Mouse (Mus musculus): ENCODE data around the gene Musk. TPM values are rescaled to one million over a fixed set of nuclear protein-coding genes. Genes with fewer than 3 reads are reported as not detected.
"Not testable (repeated sequence)": the region's sequence is repeated elsewhere in the genome, so short reads cannot be mapped to it uniquely, and the experiment has no call there.

Gene Musk
- polyA plus RNA-seq (2015; fragmentation: Nextera tagmentation; extraction: Ambion mirVana) = 0.09 and 0.25 TPM in 2 replicates

DNA sequence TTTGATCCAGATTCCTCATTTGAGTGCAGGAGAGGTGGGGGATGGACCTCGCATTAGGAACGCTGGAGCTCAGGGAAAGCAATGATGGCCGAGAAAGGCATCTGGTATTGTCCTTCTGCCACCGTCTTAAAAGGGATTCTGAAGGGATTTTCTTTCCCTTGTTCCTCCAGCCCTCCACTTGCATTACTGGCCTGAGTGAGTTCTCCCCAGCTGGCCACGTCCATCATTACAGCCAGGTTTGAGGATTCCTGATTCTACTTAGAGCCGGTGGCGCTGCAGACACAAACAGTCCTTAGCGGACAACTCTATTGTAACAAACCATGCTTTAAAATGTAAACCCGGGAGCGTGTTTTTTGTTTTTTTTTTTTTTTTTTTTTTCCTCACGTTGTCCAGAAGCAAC is at the start of gene Musk:
TSS of gene Musk (plus strand) at position 274 of the 400 bp plus-strand sequence.
- Histone ChIP-seq H3K4me2 (no peak within 1 kb of the TSS), H3K4me1 (replicated peaks) (no peaks in the 10 kb centered on the region), H3K9me3 (no peaks in the 10 kb centered on the region), H3K27ac (no peak within 1 kb of the TSS), H3K36me3 (no peaks in the 10 kb centered on the region), H3K27me3 (no peaks in the 10 kb centered on the region), H3K9ac (no peak within 1 kb of the TSS), H3K4me3 (no peak within 1 kb of the TSS)
- WGBS = 80% methylated on average over 11 of the region's 11 CpGs
- ATAC-seq (ENCODE audit: low FRiP score) = no peak

DNA sequence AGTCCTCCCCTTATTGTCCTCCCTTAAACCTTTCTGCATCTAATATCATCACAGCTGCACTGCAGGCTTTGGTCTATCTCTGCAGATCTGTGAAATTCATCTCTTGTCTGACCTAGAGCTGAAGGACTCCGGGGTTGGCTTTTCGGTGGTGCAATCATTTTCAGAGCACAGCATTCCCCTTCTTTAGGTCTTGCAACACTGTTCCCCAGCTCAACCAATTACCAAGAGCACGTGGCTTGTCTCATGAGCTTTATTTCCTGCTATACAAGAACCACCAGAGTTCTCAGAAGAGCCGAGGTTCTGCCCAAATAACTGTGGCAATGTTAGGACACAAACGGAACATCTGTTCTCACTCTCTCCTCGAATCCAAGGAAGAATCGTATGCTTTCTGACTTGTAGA is 45.3 kb upstream of the Musk start:
- no peak for ATAC-seq (ENCODE audit: low FRiP score)
- Histone ChIP-seq H3K27me3 (no peaks in the 10 kb centered on the region), H3K27ac (no peak overlapping the region), H3K4me1 (replicated peaks) (no peaks in the 10 kb centered on the region), H3K4me2 (no peak overlapping the region), H3K9ac (no peak overlapping the region), H3K4me3 (no peak overlapping the region), H3K36me3 (no peaks in the 10 kb centered on the region), H3K9me3 (no peaks in the 10 kb centered on the region)
- WGBS = 84% methylated on average over 7 of the region's 7 CpGs

GRCm38 (mm10) chr4:58245544-58245943 is 40.2 kb upstream of the Musk start:
- no peak overlapping the region for H3K4me3 ChIP-seq
- no peaks in the 10 kb centered on the region for H3K36me3 ChIP-seq
- ATAC-seq (ENCODE audit: low FRiP score) = no peak
- H3K4me1 ChIP-seq (replicated peaks) = no peaks in the 10 kb centered on the region
- no peak overlapping the region for H3K4me2 ChIP-seq
- WGBS = 100% methylated on average over 1 of the region's 1 CpGs
- H3K27ac ChIP-seq = no peak overlapping the region
- H3K27me3 ChIP-seq = no peaks in the 10 kb centered on the region
- H3K9ac ChIP-seq = no peak overlapping the region
- H3K9me3 ChIP-seq = no peaks in the 10 kb centered on the region

- Histone ChIP-seq H3K4me3 (no peak overlapping the region), H3K36me3 (no peaks in the 10 kb centered on the region), H3K9ac (no peak overlapping the region), H3K9me3 (no peaks in the 10 kb centered on the region), H3K4me2 (no peak overlapping the region), H3K27me3 (no peaks in the 10 kb centered on the region), H3K4me1 (replicated peaks) (no peaks in the 10 kb centered on the region), H3K27ac (no peak overlapping the region)
- WGBS = 91% methylated on average over 3 of the region's 3 CpGs
- ATAC-seq (ENCODE audit: low FRiP score) = no peak
Observed at GRCm38 (mm10) chr4:58252381-58252780, 33.4 kb upstream of the Musk start.

DNA sequence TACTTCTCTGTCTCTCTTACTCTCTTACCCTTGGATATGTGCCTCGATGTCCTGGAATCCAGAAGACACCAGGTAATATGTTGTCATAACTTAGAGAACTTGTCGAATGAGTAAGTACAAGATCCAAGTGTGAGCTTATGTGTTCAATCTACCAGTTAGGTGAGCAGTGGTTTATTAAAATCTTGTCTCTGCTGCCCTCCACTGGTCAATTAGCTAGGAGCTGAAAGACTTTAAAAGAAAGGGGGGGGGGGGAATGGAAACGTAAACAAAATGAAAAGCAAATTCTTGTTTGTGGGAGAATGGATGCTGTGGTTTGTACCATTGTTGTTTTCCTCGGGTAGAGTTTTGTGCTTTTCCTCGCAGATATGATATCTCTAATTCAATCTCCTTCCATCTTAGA is 32.4 kb upstream of the Musk start:
- H3K27ac ChIP-seq = no peak overlapping the region
- H3K36me3 ChIP-seq = no peaks in the 10 kb centered on the region
- WGBS = 39% methylated on average over 5 of the region's 5 CpGs
- H3K4me2 ChIP-seq = no peak overlapping the region
- ATAC-seq (ENCODE audit: low FRiP score) = no peak
- H3K9ac ChIP-seq = no peak overlapping the region
- H3K4me3 ChIP-seq = no peak overlapping the region
- H3K9me3 ChIP-seq = no peaks in the 10 kb centered on the region
- no peaks in the 10 kb centered on the region for H3K4me1 ChIP-seq (replicated peaks)
- no peaks in the 10 kb centered on the region for H3K27me3 ChIP-seq

DNA sequence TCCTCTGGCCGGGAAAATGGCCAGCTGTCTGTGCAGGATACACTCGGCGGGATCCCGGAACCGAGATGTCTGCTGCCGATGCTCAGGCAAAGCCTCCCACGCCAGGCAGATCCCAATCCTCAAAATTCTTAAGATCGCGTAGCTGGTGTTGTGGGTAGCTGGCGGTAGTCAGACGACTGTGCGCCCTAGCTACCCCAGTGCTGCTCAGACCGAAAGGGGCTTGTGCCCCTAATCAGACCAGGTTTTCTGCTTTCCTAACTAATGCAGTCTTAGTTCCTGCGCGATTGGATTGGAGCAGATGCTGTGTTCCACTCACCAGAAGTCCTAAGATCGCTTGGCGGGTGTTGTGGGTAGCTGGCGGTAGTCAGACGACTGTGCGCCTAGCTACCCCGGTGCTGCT is 25.0 kb upstream of the Musk start:
- not testable (repeated sequence) for H3K4me1 ChIP-seq (replicated peaks); H3K36me3 ChIP-seq; ATAC-seq (ENCODE audit: low FRiP score); H3K4me3 ChIP-seq; H3K4me2 ChIP-seq; H3K9me3 ChIP-seq; H3K27ac ChIP-seq; H3K9ac ChIP-seq; H3K27me3 ChIP-seq
- WGBS = 94% methylated on average over 21 of the region's 21 CpGs

DNA sequence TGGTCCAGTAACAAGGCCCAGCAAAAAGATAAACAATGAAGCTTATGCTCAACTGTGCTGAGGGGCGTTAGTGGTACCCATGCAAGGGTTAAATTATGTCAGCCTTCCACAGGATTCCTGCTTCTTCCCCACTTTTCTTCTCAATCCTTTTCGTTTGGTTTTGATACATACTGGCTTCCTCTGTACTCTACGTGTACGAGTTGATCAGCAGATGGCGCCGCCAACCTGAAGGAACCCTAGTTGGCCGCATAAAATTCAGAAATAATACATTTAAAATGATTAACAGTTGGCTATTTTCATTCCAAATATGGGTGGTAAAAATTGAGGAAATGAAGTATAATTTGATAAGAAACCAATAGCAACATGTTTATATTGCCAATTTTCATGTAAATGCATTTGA is 19.5 kb upstream of the Musk start:
- no peak overlapping the region for H3K4me3 ChIP-seq
- H3K36me3 ChIP-seq = no peaks in the 10 kb centered on the region
- no peak overlapping the region for H3K27ac ChIP-seq
- ATAC-seq (ENCODE audit: low FRiP score) = no peak
- H3K27me3 ChIP-seq = no peaks in the 10 kb centered on the region
- no peak overlapping the region for H3K4me2 ChIP-seq
- 63% methylated on average over 7 of the region's 7 CpGs for whole genome bisulfite sequencing
- H3K9ac ChIP-seq = no peak overlapping the region
- no peaks in the 10 kb centered on the region for H3K9me3 ChIP-seq
- no peaks in the 10 kb centered on the region for H3K4me1 ChIP-seq (replicated peaks)

GRCm38 (mm10) chr4:58268897-58269542 is 16.7 kb upstream of the Musk start:
- Histone ChIP-seq H3K4me2 (no peak overlapping the region), H3K36me3 (no peaks in the 10 kb centered on the region), H3K4me3 (no peak overlapping the region), H3K9ac (no peak overlapping the region), H3K27ac (no peak overlapping the region), H3K27me3 (no peaks in the 10 kb centered on the region), H3K4me1 (replicated peaks) (no peaks in the 10 kb centered on the region), H3K9me3 (no peaks in the 10 kb centered on the region)
- ATAC-seq (ENCODE audit: low FRiP score) = no peak
- 84% methylated on average over 4 of the region's 4 CpGs for WGBS

DNA sequence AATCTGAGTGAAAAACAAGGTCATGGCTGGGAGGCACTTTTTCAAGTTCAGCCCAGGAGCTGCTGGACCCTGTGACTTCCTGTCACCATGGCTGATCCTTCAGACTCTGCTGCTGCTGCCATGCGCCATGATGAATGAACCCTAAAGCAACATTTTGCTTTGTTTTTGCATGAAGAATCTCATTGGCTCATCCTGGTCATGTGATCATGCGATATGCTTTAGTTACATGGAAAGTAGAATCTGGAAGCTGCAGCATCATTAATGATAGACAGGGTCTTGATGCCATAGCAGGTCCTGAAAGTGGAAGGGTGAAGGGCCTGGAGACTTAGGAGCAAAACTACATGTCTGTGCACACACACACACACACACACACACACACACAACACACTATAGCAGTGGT is 15.8 kb upstream of the Musk start:
- Histone ChIP-seq H3K4me2 (no peak overlapping the region), H3K4me3 (no peak overlapping the region), H3K9ac (no peak overlapping the region), H3K9me3 (no peaks in the 10 kb centered on the region), H3K27ac (no peak overlapping the region), H3K36me3 (no peaks in the 10 kb centered on the region), H3K27me3 (no peaks in the 10 kb centered on the region), H3K4me1 (replicated peaks) (no peaks in the 10 kb centered on the region)
- WGBS = 95% methylated on average over 2 of the region's 2 CpGs
- ATAC-seq (ENCODE audit: low FRiP score) = no peak

GRCm38 (mm10) chr4:58270956-58271355 is 14.8 kb upstream of the Musk start:
- 88% methylated on average over 1 of the region's 1 CpGs for WGBS
- no peak overlapping the region for H3K4me3 ChIP-seq
- no peaks in the 10 kb centered on the region for H3K27me3 ChIP-seq
- no peaks in the 10 kb centered on the region for H3K9me3 ChIP-seq
- ATAC-seq (ENCODE audit: low FRiP score) = no peak
- H3K36me3 ChIP-seq = no peaks in the 10 kb centered on the region
- no peak overlapping the region for H3K4me2 ChIP-seq
- no peak overlapping the region for H3K27ac ChIP-seq
- no peak overlapping the region for H3K9ac ChIP-seq
- H3K4me1 ChIP-seq (replicated peaks) = no peaks in the 10 kb centered on the region

DNA sequence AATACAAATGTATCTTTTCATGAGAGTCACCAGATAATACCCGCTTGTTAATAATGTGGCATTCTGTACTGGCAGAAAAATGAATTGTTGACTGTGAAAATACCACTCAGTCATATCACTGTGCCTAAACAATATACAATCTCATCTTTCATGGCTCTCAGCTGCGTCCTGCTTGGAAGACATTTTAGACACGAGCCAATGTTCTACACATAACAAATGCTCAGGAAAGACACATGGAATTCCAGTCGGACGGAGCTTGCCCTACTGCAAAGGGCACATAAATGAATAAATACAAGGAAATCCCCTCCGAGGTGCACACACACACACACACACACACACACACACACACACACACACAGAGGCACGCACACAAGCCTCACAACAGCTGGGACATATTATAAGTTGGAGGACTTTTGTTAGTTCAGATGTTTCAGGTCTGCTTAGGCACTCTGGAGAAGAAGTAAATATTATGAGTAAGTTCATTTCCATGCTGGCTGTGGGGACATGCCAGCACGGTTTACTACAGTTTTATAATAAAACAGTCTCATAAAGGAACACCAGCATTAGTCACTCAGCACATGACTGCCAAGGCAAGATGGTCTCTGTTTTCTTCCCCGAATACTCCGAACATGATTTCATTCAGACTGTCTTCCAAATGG is 14.1 kb upstream of the Musk start:
- 73% methylated on average over 10 of the region's 10 CpGs for WGBS
- no peaks in the 10 kb centered on the region for H3K27me3 ChIP-seq

DNA sequence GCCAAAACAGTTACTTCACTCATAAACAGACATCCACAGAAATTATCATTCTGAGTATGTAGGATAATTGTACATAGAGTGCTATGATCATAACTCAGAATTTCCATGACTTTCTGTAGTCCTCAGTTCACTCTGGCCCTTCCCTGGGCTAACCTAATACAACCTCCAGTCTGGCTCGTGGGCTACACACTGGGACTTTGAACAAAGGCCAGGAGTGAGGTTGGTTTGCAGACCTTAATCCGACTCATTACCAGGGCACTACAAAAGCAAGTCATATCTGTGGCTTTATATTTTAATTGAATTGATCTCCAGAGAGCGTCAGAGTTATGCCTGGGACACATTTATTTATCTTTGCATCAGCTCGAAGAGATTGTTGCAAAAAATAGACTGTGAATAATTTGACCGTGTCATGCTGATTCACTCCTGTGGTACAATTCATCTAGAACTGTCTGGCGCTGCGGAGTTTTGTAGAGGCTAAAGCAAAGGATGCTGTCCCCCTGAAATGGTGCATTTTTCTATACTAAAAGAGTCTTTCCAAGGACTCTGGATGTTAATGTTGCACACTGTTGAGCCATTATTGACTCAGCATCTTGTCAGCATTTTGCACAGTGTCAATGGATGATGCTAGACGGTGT is 10.4 kb upstream of the Musk start:
- no peak for ATAC-seq (ENCODE audit: low FRiP score)
- Histone ChIP-seq H3K9ac (no peak overlapping the region), H3K9me3 (no peaks in the 10 kb centered on the region), H3K36me3 (no peaks in the 10 kb centered on the region), H3K4me1 (replicated peaks) (no peaks in the 10 kb centered on the region), H3K4me3 (no peak overlapping the region), H3K4me2 (no peak overlapping the region), H3K27me3 (no peaks in the 10 kb centered on the region), H3K27ac (no peak overlapping the region)
- 62% methylated on average over 8 of the region's 8 CpGs for WGBS

More for the DNA sequence above, 14.1 kb upstream of the Musk start:
- no peak for ATAC-seq (ENCODE audit: low FRiP score)
- Histone ChIP-seq H3K9ac (no peak overlapping the region), H3K4me3 (no peak overlapping the region), H3K4me1 (replicated peaks) (no peaks in the 10 kb centered on the region), H3K36me3 (no peaks in the 10 kb centered on the region), H3K4me2 (no peak overlapping the region), H3K9me3 (no peaks in the 10 kb centered on the region), H3K27ac (no peak overlapping the region)

DNA sequence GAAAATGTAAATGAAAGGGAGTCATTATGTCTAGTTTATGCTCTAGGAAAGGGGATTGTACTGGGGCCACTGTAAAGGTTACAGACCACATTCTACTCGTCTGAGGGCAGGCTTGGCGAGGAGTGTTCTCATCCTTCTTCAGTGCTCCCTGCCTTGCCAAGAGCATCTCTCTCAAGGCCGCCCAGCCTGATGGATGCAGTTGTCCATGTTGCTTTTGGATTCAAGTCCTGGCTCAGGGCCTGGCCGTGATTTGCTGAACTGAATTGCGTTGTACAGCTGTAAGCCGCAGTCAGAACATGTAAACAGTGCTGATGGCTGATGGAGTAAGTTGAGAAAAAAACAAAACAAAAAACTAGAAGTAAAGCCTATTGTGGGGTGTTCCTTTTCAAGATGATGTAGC is 7.4 kb upstream of the Musk start:
- no peaks in the 10 kb centered on the region for H3K27me3 ChIP-seq
- no peak for ATAC-seq (ENCODE audit: low FRiP score)

More for the DNA sequence above, 7.4 kb upstream of the Musk start:
- Histone ChIP-seq H3K9ac (no peak overlapping the region), H3K27ac (no peak overlapping the region), H3K4me2 (no peak overlapping the region), H3K4me1 (replicated peaks) (no peaks in the 10 kb centered on the region), H3K9me3 (no peaks in the 10 kb centered on the region), H3K36me3 (no peaks in the 10 kb centered on the region), H3K4me3 (no peak overlapping the region)
- WGBS = 92% methylated on average over 6 of the region's 6 CpGs

All from hindbrain, embryonic 13.5 days (tissue).